Mouse (Mus musculus) liver, embryonic 15.5 days (tissue): ENCODE data around the gene Dab2ip. TPM values are rescaled to one million over a fixed set of nuclear protein-coding genes. Genes with fewer than 3 reads are reported as not detected.

ENCODE experiments used
- ATAC-seq: fragments of 200-750 bp; cut with Nextera tagmentation; 2 replicates; pipeline ENCODE4 v1.8.0; 2017; ENCODE audit warnings: moderate number of reproducible peaks, mild to moderate bottlenecking, moderate library complexity; ENCODE audit not compliant: insufficient read depth
- H3K27ac ChIP-seq: fragments of 300-500 bp; sonication (generic); replicated peaks from 2 replicates; pipeline ENCODE4 v1.5.1; 2015; ENCODE audit warnings: mild to moderate bottlenecking, inconsistent platforms
- H3K27me3 ChIP-seq: fragments of 300-500 bp; sonication (generic); 2 replicates; pipeline ENCODE4 v1.6.1; 2015; ENCODE audit warnings: mild to moderate bottlenecking, inconsistent platforms
- H3K36me3 ChIP-seq: fragments of 300-500 bp; sonication (generic); replicated peaks from 2 replicates; pipeline ENCODE4 v1.6.1; 2015; ENCODE audit warnings: moderate library complexity, mild to moderate bottlenecking, inconsistent platforms
- H3K4me1 ChIP-seq: fragments of 300-500 bp; sonication (generic); replicated peaks from 2 replicates; pipeline ENCODE4 v1.6.1; 2015; ENCODE audit warnings: inconsistent platforms
- H3K4me2 ChIP-seq: fragments of 300-500 bp; sonication (generic); 2 replicates; pipeline ENCODE4 v1.6.1; 2015; ENCODE audit warnings: moderate library complexity, mild to moderate bottlenecking, inconsistent platforms
- H3K4me3 ChIP-seq: fragments of 300-500 bp; sonication (generic); replicated peaks from 2 replicates; pipeline ENCODE4 v1.5.1; 2015; ENCODE audit warnings: mild to moderate bottlenecking, inconsistent platforms
- H3K9ac ChIP-seq: fragments of 300-500 bp; sonication (generic); 2 replicates; pipeline ENCODE4 v1.6.1; 2015; ENCODE audit warnings: moderate library complexity, mild to moderate bottlenecking, inconsistent platforms
- H3K9me3 ChIP-seq: fragments of 300-500 bp; sonication (generic); replicated peaks from 2 replicates; pipeline ENCODE4 v1.6.1; 2016; ENCODE audit warnings: inconsistent platforms
- WGBS: fragments of 180-500 bp; shearing (Covaris S2); methylation state at CpG from one replicate; pipeline ENCODE4 v1.1.7; 2015; ENCODE audit warnings: mixed read lengths; ENCODE audit not compliant: insufficient replicate concordance; 5-methylcytosine and 5-hydroxymethylcytosine counted together
- polyA plus RNA-seq: library from polyadenylated mRNA; unstranded; fragments of >200 nt; fragmentation: Nextera tagmentation; extraction: Ambion mirVana; gene quantifications from 2 replicates; pipeline ENCODE4 v1.2.1, GENCODE M21; 2015

The Dab2ip gene
- polyA plus RNA-seq, 1 experiment from 2014 or later: 7.7 TPM

GRCm38 (mm10) chr2:35687557-35688070, 129.5 kb downstream of the Dab2ip start:
- Histone ChIP-seq H3K4me1 (peaks cover 44% of the 10 kb centered on the region), H3K27me3 (no peaks in the 10 kb centered on the region), H3K36me3 (no peaks in the 10 kb centered on the region), H3K9ac (no peak overlapping the region), H3K27ac (no peak overlapping the region), H3K9me3 (no peaks in the 10 kb centered on the region), H3K4me2 (no peak overlapping the region), H3K4me3 (no peak overlapping the region)
- ATAC-seq: no peak
- 61% methylated on average over 5 of the region's 5 CpGs for WGBS

- Histone ChIP-seq H3K4me3 (no peak overlapping the region), H3K27ac (no peak overlapping the region), H3K9me3 (no peaks in the 10 kb centered on the region), H3K4me1 (peaks cover 44% of the 10 kb centered on the region), H3K36me3 (no peaks in the 10 kb centered on the region), H3K4me2 (no peak overlapping the region), H3K9ac (no peak overlapping the region), H3K27me3 (no peaks in the 10 kb centered on the region)
- WGBS: 45% methylated on average over 4 of the region's 4 CpGs
- no peak for ATAC-seq
These were observed 130.1 kb downstream of the Dab2ip start for GRCm38 (mm10) chr2:35688121-35688520.

DNA sequence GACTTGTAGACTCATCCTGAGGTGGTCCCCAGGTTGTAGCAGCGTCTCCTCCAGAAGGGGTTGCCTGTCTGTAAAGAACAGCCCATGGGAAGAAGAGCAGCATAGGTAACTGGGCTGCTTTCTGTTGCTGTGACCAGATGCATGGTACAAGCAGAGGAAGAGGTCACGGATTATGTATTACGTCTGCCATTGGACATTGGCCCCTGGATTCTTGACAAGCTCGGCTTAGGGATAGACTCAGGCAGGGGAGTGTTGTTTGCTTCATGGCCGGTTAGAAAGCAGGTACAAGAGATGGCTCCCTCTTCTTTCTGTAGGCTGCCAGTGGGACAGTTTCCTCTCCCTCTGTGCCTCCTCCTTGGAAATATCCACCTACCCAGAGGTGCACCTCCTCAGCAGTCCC, 130.5 kb downstream of the Dab2ip start:
- H3K4me1 ChIP-seq: peaks cover 44% of the 10 kb centered on the region
- no peak for ATAC-seq

GRCm38 (mm10) chr2:35689881-35690280, 131.8 kb downstream of the Dab2ip start:
- 64% methylated on average over 2 of the region's 2 CpGs for WGBS
- H3K9ac ChIP-seq: no peak overlapping the region
- no peaks in the 10 kb centered on the region for H3K27me3 ChIP-seq
- ATAC-seq: no peak
- H3K4me3 ChIP-seq: no peak overlapping the region
- peaks cover 44% of the 10 kb centered on the region for H3K4me1 ChIP-seq
- H3K27ac ChIP-seq: no peak overlapping the region
- H3K9me3 ChIP-seq: no peaks in the 10 kb centered on the region
- H3K4me2 ChIP-seq: no peak overlapping the region
- no peaks in the 10 kb centered on the region for H3K36me3 ChIP-seq

More for the DNA sequence above, 130.5 kb downstream of the Dab2ip start:
- H3K9me3 ChIP-seq: no peaks in the 10 kb centered on the region
- WGBS: 56% methylated on average over 5 of the region's 5 CpGs
- H3K4me2 ChIP-seq: no peak overlapping the region
- no peaks in the 10 kb centered on the region for H3K27me3 ChIP-seq
- 0 out of 2 replicates have a peak overlapping the region, but pooled peaks have one; percentile 14 for H3K27ac ChIP-seq
- no peaks in the 10 kb centered on the region for H3K36me3 ChIP-seq
- H3K9ac ChIP-seq: no peak overlapping the region
- H3K4me3 ChIP-seq: no peak overlapping the region

DNA sequence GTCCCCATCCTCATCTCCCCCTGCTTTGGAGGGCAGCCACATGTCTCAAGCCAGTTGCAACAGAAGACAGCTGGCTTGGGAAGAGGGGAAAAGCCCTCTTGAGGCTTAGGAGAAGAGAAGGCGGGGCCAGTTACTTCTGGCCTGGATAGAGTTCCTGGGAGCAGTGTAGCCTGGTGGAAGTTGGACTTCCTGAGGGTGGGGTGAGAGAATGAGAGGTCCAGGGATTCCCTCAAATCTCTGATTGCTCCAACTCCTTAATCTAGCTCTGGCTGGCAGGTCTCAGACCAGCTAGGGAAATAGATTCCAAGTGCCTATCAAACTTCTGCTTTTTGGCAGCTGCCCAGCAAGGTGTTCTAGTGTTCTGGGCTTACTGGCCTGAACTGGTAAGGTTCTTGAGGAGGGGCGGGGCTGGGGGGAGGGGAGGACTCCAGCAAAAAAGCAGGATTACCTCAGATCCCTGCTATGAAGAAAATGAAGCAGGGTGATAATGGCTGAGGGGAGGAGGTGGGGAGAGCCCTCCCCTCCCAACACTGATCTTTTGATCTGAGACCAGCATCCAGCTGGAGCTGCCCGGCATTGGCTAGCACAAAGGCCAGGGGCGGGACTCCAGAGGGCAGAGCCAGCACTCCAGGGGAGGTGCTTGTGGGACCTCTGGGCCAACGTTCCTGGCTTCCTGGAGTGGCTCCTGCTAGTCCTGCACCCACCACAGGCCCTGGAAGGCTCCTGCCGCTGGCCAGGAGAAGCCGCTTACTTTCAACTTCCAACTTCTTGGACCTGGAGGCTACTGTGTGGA, 133.4 kb downstream of the Dab2ip start:
- Histone ChIP-seq H3K9me3 (no peaks in the 10 kb centered on the region), H3K9ac (no peak overlapping the region), H3K36me3 (no peaks in the 10 kb centered on the region), H3K27ac (no peak overlapping the region; the same call in 1 of the 2 replicates), H3K4me3 (peak overlapping the region; percentile 10; the same call in 1 of the 2 replicates), H3K27me3 (no peaks in the 10 kb centered on the region), H3K4me2 (peak overlapping the region; percentile 41), H3K4me1 (peaks cover 59% of the 10 kb centered on the region)
- peak; percentile 71 for ATAC-seq
- WGBS: 32% methylated on average over 7 of the region's 7 CpGs

DNA sequence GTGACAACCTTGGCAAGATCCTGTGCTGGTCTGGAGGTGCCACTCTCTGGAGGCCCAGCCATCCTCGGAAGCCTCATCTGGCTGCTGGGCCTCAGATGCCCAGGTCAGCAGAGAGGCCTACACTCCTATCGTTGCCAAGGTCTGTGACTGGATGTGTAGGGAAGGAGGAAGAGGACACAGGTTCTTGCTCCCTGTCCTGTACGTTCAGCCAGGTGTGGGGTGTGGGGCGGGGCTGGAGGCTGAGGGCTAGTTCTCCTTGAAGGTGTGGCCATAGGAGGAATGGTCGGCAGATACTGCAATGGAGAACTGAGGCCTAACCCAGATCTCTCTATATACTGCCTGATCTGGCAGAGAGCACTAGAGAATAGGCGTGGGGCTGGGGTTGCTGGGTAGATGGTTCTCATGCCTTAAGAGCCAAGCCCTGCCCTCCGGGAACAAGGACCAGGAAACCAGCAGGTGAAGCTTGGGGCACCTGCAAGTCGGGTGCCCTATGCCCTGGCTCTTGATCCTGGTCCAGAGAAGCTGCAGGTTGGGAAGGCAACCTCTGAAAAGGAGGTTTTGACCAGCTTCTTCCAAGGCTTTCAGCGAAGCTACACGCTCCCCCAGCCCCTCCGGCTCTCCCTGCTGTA, 134.3 kb downstream of the Dab2ip start:
- WGBS: 60% methylated on average over 11 of the region's 11 CpGs

GRCm38 (mm10) chr2:35693037-35693436, 135.0 kb downstream of the Dab2ip start:
- peaks cover 67% of the 10 kb centered on the region for H3K4me1 ChIP-seq
- H3K27me3 ChIP-seq: no peaks in the 10 kb centered on the region
- no peaks in the 10 kb centered on the region for H3K9me3 ChIP-seq
- no peak overlapping the region for H3K27ac ChIP-seq
- ATAC-seq: no peak
- WGBS: 68% methylated on average over 7 of the region's 7 CpGs
- H3K36me3 ChIP-seq: no peaks in the 10 kb centered on the region
- H3K4me3 ChIP-seq: no peak overlapping the region
- no peak overlapping the region for H3K4me2 ChIP-seq
- H3K9ac ChIP-seq: no peak overlapping the region

More for the DNA sequence above, 134.3 kb downstream of the Dab2ip start:
- H3K36me3 ChIP-seq: no peaks in the 10 kb centered on the region
- H3K9me3 ChIP-seq: no peaks in the 10 kb centered on the region
- H3K4me2 ChIP-seq: peak overlapping the region; percentile 41
- H3K4me3 ChIP-seq: peak overlapping the region; percentile 10
- H3K4me1 ChIP-seq: peaks cover 67% of the 10 kb centered on the region
- H3K27ac ChIP-seq: no peak overlapping the region
- ATAC-seq: no peak
- H3K27me3 ChIP-seq: no peaks in the 10 kb centered on the region
- H3K9ac ChIP-seq: no peak overlapping the region; the same call in 1 of the 2 replicates

DNA sequence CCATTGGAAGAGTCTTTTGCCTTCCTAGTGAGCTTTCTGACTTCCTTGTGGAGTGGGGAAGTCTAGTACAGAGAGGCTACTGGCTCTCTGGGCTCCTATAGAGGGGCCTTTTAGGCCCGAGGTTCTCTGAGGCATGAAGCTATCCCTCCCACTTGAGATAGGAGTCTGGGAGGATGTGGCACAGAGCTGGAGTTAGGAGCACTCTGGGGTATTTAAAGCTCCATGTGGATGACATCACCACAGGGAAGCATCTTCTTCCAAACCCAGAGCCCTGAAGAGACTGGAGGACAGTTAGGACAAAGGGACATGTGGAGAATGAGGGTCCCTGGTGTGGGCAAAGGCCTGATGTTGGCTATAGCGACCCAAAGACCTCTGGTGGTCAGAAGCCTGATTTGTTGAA, 136.0 kb downstream of the Dab2ip start:
- no peaks in the 10 kb centered on the region for H3K36me3 ChIP-seq
- peaks cover 58% of the 10 kb centered on the region for H3K4me1 ChIP-seq
- H3K9me3 ChIP-seq: no peaks in the 10 kb centered on the region
- H3K4me2 ChIP-seq: no peak overlapping the region
- no peak overlapping the region for H3K4me3 ChIP-seq
- no peak overlapping the region for H3K27ac ChIP-seq
- no peaks in the 10 kb centered on the region for H3K27me3 ChIP-seq
- no peak overlapping the region for H3K9ac ChIP-seq
- ATAC-seq: no peak
- WGBS: 38% methylated on average over 2 of the region's 2 CpGs

GRCm38 (mm10) chr2:35696193-35696541, 138.1 kb downstream of the Dab2ip start:
- Histone ChIP-seq H3K36me3 (no peaks in the 10 kb centered on the region), H3K4me2 (no peak overlapping the region), H3K9me3 (no peaks in the 10 kb centered on the region), H3K27me3 (no peaks in the 10 kb centered on the region), H3K27ac (no peak overlapping the region; the same call in 1 of the 2 replicates), H3K4me1 (peaks cover 38% of the 10 kb centered on the region), H3K4me3 (no peak overlapping the region), H3K9ac (no peak overlapping the region)
- ATAC-seq: no peak
- 63% methylated on average over 7 of the region's 7 CpGs for WGBS

- Histone ChIP-seq H3K9me3 (no peaks in the 10 kb centered on the region), H3K9ac (no peak overlapping the region), H3K27ac (peak overlapping the region; percentile 51), H3K36me3 (no peaks in the 10 kb centered on the region), H3K4me3 (0 out of 2 replicates have a peak overlapping the region, but pooled peaks have one; percentile 15), H3K27me3 (no peaks in the 10 kb centered on the region), H3K4me1 (peaks cover 32% of the 10 kb centered on the region), H3K4me2 (peak overlapping the region; percentile 38)
- ATAC-seq: peak; percentile 57
- 33% methylated on average over 3 of the region's 3 CpGs for WGBS
These were observed 138.7 kb downstream of the Dab2ip start for GRCm38 (mm10) chr2:35696542-35697391.

- Histone ChIP-seq H3K9ac (no peak overlapping the region), H3K4me1 (peaks cover 23% of the 10 kb centered on the region)
- whole genome bisulfite sequencing: 71% methylated on average over 3 of the region's 3 CpGs
These were observed 139.7 kb downstream of the Dab2ip start for GRCm38 (mm10) chr2:35697768-35698167.

More at GRCm38 (mm10) chr2:35697768-35698167, 139.7 kb downstream of the Dab2ip start:
- Histone ChIP-seq H3K27ac (no peak overlapping the region), H3K36me3 (no peaks in the 10 kb centered on the region), H3K9me3 (no peaks in the 10 kb centered on the region), H3K4me3 (no peak overlapping the region), H3K4me2 (no peak overlapping the region), H3K27me3 (no peaks in the 10 kb centered on the region)
- no peak for ATAC-seq
